Mouse (Mus musculus): ENCODE data around the gene Foxm1. TPM values are rescaled to one million over a fixed set of nuclear protein-coding genes. Genes with fewer than 3 reads are reported as not detected.

Foxm1 gene
- total and polyA plus RNA-seq, 3 experiments: 13.7 to 61.9 (median 31.1) TPM

- Histone ChIP-seq H3K4me3 (ENCODE audit: control insufficient read depth in 1 of 2, insufficient read depth in 1 of 2, low read depth in 2 of 2, low read length in 2 of 2) (no peak overlapping the region), H3K27ac (ENCODE audit: control insufficient read depth, low read depth, low read length) (no peak overlapping the region), H3K27me3 (ENCODE audit: control insufficient read depth in 1 of 2, insufficient read depth in 2 of 2, low read length in 2 of 2) (no peaks in the 10 kb centered on the region), H3K79me2 (ENCODE audit: control insufficient read depth, insufficient read depth, low read length, poor library complexity) (peaks cover 45% of the 10 kb centered on the region), H3K9me3 (replicated peaks; ENCODE audit: insufficient read depth, low read length) (no peaks in the 10 kb centered on the region), H3K36me3 (ENCODE audit: control insufficient read depth in 1 of 2, insufficient read depth in 2 of 2, low read length in 2 of 2) (peaks cover 8 to 15% of the 10 kb centered on the region in 2 experiments), H3K4me1 (ENCODE audit: control insufficient read depth in 1 of 2, insufficient read depth in 2 of 2, low read length in 2 of 2) (peaks cover 2 to 7% of the 10 kb centered on the region in 2 experiments; a peak in 2 of 4 replicates), H3K9ac (ENCODE audit: control insufficient read depth, low read depth, low read length, poor library complexity, severe bottlenecking) (no peak overlapping the region)
- no peak for TF ChIP-seq TBP (IDR thresholded peaks at IDR 0.05; ENCODE audit: low read depth, low read length)
- TF ChIP-seq NELFE (IDR thresholded peaks at IDR 0.05; ENCODE audit: low read depth, low read length): no peak
- TF ChIP-seq CHD1 (IDR thresholded peaks at IDR 0.05; ENCODE audit: low read depth, low read length): no peak
- no peak for TF ChIP-seq USF2 (IDR thresholded peaks at IDR 0.05; ENCODE audit: borderline replicate concordance in 1 of 2, insufficient read depth in 1 of 2, low read depth in 1 of 2, low read length in 2 of 2)
- TF ChIP-seq EP300 (IDR thresholded peaks at IDR 0.05; ENCODE audit: low read depth in 1 of 2, low read length in 2 of 2): no peak
- no peak for TF ChIP-seq ZKSCAN1 (IDR thresholded peaks at IDR 0.05; ENCODE audit: low read depth, low read length)
- no peak for TF ChIP-seq POLR2AphosphoS2 (IDR thresholded peaks at IDR 0.05; ENCODE audit: low read length)
- no peak for TF ChIP-seq USF1 (IDR thresholded peaks at IDR 0.05; ENCODE audit: low read depth, low read length)
- TF ChIP-seq TAL1 (IDR thresholded peaks at IDR 0.05; ENCODE audit: low read length): no peak
- TF ChIP-seq MYC (IDR thresholded peaks at IDR 0.05; ENCODE audit: low read depth, low read length): no peak
- TF ChIP-seq HCFC1 (IDR thresholded peaks at IDR 0.05; ENCODE audit: low read depth, low read length): no peak
- TF ChIP-seq SIN3A (IDR thresholded peaks at IDR 0.05; ENCODE audit: low read length): no peak
- no peak for TF ChIP-seq MAX (IDR thresholded peaks at IDR 0.05; ENCODE audit: low read length)
- TF ChIP-seq BHLHE40 (IDR thresholded peaks at IDR 0.05; ENCODE audit: borderline replicate concordance, low read depth, low read length): no peak
- DNase-seq (ENCODE audit: low read depth, low spot score): no peak
Measured at GRCm38 (mm10) chr6:128364721-128365120, 2.0 kb downstream of the Foxm1 start.

- Histone ChIP-seq H3K27me3 (ENCODE audit: control insufficient read depth in 1 of 2, insufficient read depth in 2 of 2, low read length in 2 of 2) (no peaks in the 10 kb centered on the region), H3K79me2 (ENCODE audit: control insufficient read depth, insufficient read depth, low read length, poor library complexity) (peaks cover 30% of the 10 kb centered on the region), H3K4me3 (ENCODE audit: control insufficient read depth in 1 of 2, insufficient read depth in 1 of 2, low read depth in 2 of 2, low read length in 2 of 2) (no peak overlapping the region), H3K27ac (ENCODE audit: control insufficient read depth, low read depth, low read length) (no peak overlapping the region), H3K4me1 (ENCODE audit: control insufficient read depth in 1 of 2, insufficient read depth in 2 of 2, low read length in 2 of 2) (peaks cover 0 to 2% of the 10 kb centered on the region in 2 experiments; a peak in 2 of 4 replicates), H3K9me3 (replicated peaks; ENCODE audit: insufficient read depth, low read length) (no peaks in the 10 kb centered on the region), H3K36me3 (ENCODE audit: control insufficient read depth in 1 of 2, insufficient read depth in 2 of 2, low read length in 2 of 2) (peaks cover 4 to 9% of the 10 kb centered on the region in 2 experiments), H3K9ac (ENCODE audit: control insufficient read depth, low read depth, low read length, poor library complexity, severe bottlenecking) (no peak overlapping the region)
- DNase-seq (ENCODE audit: low read depth, low spot score): no peak
- no peak for TF ChIP-seq RCOR1 (IDR thresholded peaks at IDR 0.05; ENCODE audit: low read depth, low read length)
- TF ChIP-seq E2F4 (IDR thresholded peaks at IDR 0.05; ENCODE audit: borderline replicate concordance, low read depth, low read length): no peak
- no peak for TF ChIP-seq MYB (IDR thresholded peaks at IDR 0.05; ENCODE audit: low read depth, low read length)
- TF ChIP-seq POLR2AphosphoS5 (IDR thresholded peaks at IDR 0.05; ENCODE audit: borderline replicate concordance, low read depth, low read length): no peak
- TF ChIP-seq ETS1 (IDR thresholded peaks at IDR 0.05; ENCODE audit: low read depth, low read length): no peak
Measured at GRCm38 (mm10) chr6:128366466-128366865, 3.7 kb downstream of the Foxm1 start.
